Mouse (Mus musculus) kidney, adult 2 months (tissue): ENCODE measurements around the gene Osm.
A peak's percentile ranks its signal among the peaks of the same experiment; 100 is the strongest.

Experiments
- CTCF ChIP-seq: fragments of 200-500 bp; conservative IDR thresholded peaks from 2 replicates; pipeline ENCODE4 v1.5.1; 2011; ENCODE audit warnings: low read depth, mild to moderate bottlenecking, control low read depth, low read length, moderate library complexity, mixed read lengths; ENCODE audit not compliant: insufficient read depth, insufficient read length
- POLR2A ChIP-seq: fragments of 200-500 bp; IDR thresholded peaks from one replicate; pipeline ENCODE4 v1.6.1; 2011; ENCODE audit warnings: low read depth, low read length, control low read depth

GRCm38 (mm10) chr11:4258657-4259082, 22.4 kb downstream of the Osm start:
- peak; percentile 89 for TF ChIP-seq CTCF
- no peak for TF ChIP-seq POLR2A
